Mouse (Mus musculus) lung, postnatal 10 days (tissue): Measurements from ENCODE around the gene Vmn2r107.

Source experiments
- DNase-seq: peaks from one replicate; pipeline ENCODE4 v3.0.0; 2021

The Vmn2r107 gene

DNA sequence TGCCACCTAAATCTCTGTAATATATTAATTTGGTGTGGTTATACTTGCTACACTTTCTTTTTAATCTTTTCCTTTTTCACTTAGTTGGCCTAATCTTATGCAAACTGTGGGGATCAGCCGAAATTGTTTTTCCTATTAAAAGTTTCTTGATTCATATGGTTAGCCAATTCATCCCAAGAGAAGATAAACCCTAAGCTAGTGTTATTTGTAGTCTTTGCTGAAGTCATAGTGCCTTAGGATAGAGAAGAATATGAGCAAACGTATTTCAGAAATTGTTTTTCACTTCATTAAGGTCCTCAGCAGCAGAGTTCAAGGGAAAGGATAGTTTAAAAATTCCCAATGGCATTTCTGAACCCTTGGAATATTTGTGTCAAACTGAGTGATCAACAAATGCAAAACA lies at the start of gene Vmn2r107:
Gene Vmn2r107 (plus strand): TSS at position 301 of the 400 bp plus-strand sequence.
- DNase-seq, result no peak

DNA sequence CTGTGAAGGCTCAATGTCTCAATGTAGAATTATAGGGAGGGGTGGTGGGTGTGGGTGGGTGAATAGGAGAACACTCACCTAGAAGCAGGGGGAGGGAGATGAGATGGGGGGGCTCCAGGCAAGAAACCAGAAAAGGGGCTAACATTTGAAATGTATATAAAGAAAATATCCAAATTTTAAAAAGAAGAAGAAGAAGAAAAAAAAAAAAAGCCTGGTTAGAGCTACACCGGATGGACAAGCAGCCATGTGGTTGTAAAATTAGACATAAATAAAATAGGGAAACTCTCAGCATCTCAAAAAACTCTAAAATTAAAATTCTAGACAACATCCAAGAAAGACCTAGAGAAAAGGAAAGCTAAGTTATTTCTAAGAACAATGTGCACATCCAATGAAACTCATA lies 39.3 kb upstream of the Vmn2r107 start:
- no peak for DNase-seq

DNA sequence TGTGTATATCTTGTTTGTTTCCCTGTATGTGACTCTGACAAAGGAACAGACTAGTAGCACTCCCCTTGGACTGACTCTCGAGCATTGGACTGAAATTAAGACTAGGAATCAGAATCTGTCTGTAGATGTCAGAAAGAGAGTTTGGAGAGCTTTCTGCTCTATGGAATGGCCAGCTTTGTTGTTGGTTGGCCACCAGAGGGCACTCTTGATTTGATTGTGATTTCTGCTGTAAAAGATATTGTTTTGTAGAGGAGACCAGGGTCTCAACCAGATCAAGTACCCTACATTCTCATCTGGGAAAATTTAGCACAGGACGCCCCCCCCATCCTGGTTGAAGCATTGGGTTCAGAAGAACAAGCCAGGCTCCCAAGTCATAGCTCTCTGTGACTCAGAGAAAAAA lies 54.1 kb downstream of the Vmn2r107 start:
- no peak for DNase-seq

DNA sequence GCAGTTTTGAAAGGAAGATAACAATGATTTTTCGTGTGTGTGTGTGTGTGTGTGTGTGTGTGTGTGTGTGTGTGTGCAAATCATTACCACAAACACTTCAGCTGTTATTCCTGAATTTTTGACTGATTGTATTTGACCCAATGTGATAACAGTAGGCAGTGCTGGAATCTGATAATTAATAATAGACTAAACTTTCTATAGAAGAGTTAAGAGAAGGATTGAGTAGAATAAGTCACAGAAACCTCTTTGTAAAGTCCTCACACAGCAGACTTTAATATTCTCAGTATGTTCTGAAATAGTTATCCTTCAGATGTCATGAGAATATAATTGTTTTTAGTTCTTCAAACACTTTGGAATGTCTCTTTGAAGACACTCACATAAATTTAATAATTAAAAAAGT lies 68.8 kb downstream of the Vmn2r107 start, which contains the start of gene Vmn1r224:
Gene Vmn1r224 (plus strand): TSS at position 301 of the 400 bp plus-strand sequence.
- no peak for DNase-seq
